Mouse (Mus musculus): ENCODE measurements around the gene Egfl8.

Egfl8 gene

GRCm38 (mm10) chr17:34576577-34576976 is 39.2 kb downstream of the Egfl8 start:
- no peak for DNase-seq (ENCODE audit: low spot score in 2 of 2)

GRCm38 (mm10) chr17:34572361-34572760 is 43.4 kb downstream of the Egfl8 start:
- DNase-seq (ENCODE audit: low spot score in 2 of 2), result no peak

- DNase-seq (ENCODE audit: low spot score in 2 of 2), result no peak
These were observed 43.9 kb downstream of the Egfl8 start for GRCm38 (mm10) chr17:34571875-34572274.

GRCm38 (mm10) chr17:34569919-34570318 is 45.9 kb downstream of the Egfl8 start:
- no peak for DNase-seq (ENCODE audit: low spot score in 2 of 2)

GRCm38 (mm10) chr17:34568421-34568820 is 47.4 kb downstream of the Egfl8 start:
- no peak for DNase-seq (ENCODE audit: low spot score in 2 of 2)

GRCm38 (mm10) chr17:34567311-34567710 is 48.5 kb downstream of the Egfl8 start:
- DNase-seq (ENCODE audit: low spot score in 2 of 2), result no peak

GRCm38 (mm10) chr17:34564796-34565195 is 51.0 kb downstream of the Egfl8 start:
- no peak for DNase-seq (ENCODE audit: low spot score in 2 of 2)

- DNase-seq (ENCODE audit: low spot score in 2 of 2), result no peak
These were observed 51.8 kb downstream of the Egfl8 start, which contains the start of gene Notch4 for GRCm38 (mm10) chr17:34564003-34564421. Gene Notch4 (plus strand): TSS chr17:34564268.

- no peak for DNase-seq (ENCODE audit: low spot score in 2 of 2)
These were observed 52.4 kb downstream of the Egfl8 start for GRCm38 (mm10) chr17:34563354-34563753.

Data from natural killer cell, adult 2 months (primary cell).